Mouse (Mus musculus) gonadal fat pad, adult 2 months (tissue): ENCODE measurements around the gene Cnga4. TPM values are rescaled to one million over a fixed set of nuclear protein-coding genes. Genes with fewer than 3 reads are reported as not detected.
A peak's percentile ranks its signal among the peaks of the same experiment; 100 is the strongest.
"Not testable (repeated sequence)": the region's sequence is repeated elsewhere in the genome, so short reads cannot be mapped to it uniquely, and the experiment has no call there.

ENCODE experiments used
- DNase-seq: peaks from one replicate; pipeline ENCODE4 v3.0.0-alpha.2; 2012; ENCODE audit warnings: low read depth
- polyA plus RNA-seq: library from polyadenylated mRNA; depleted of rRNA; stranded (reverse); fragments of >200 nt; gene quantifications from 2 replicates; pipeline ENCODE4 v1.2.3, GENCODE M21; 2012; rRNA removed

The Cnga4 gene
- polyA plus RNA-seq: 0.55 and 0.91 TPM in 2 replicates

DNA sequence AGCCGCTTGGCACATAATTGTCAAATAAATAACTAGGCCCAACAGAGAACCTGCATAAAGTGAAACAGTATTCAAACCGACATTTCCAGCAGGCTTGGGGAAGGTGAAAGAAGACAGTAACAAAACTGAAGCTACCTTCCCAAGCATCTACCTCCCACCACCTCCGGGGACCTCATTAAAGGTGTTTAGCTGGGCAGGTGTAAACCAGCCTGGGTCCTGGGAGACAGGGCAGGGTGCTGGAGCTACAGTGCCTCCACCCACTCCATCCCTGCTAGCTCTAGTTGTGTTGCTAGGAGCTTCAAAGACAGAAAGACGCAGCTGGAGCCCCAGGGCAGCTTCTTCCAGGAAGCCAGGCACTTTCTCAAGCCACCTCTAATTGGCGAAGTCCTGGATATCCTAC lies at the start of gene Cnga4:
Gene Cnga4 (plus strand): TSS at position 301 of the 400 bp plus-strand sequence.
- DNase-seq: no peak

DNA sequence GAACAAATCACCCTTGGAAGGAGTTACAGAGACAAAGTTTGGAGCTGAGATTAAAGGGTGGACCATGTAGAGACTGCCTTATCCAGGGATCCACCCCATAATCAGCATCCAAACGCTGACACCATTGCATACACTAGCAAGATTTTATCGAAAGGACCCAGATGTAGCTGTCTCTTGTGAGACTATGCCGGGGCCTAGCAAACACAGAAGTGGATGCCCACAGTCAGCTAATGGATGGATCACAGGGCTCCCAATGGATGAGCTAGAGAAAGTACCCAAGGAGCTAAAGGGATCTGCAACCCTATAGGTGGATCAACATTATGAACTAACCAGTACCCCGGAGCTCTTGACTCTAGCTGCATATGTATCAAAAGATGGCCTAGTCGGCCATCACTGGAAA lies 48.3 kb upstream of the Cnga4 start:
- not testable (repeated sequence) for DNase-seq

- DNase-seq: not testable (repeated sequence)
These were observed 47.9 kb upstream of the Cnga4 start for GRCm38 (mm10) chr7:105356487-105356886.

- no peak for DNase-seq
These were observed 42.7 kb upstream of the Cnga4 start for GRCm38 (mm10) chr7:105361713-105362112.

DNA sequence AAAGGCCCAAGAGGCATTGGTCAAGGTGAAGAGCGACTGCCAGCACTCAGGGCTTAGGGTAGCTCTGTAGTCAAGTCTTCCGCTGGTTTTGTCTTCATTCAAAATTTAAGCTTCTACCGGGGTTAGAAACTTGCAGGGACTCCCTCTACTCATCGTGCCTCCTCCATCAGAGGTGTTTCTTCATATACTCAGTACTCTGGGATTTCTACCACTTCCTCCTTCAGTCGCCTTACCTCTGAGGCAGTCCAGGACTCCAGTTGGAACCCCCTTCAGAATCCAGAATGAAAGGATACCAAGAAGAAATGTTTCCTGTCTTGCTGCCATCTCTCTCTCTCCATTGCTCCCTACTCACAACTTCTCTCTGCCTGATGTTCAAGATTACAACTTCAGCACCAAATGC lies 37.1 kb upstream of the Cnga4 start:
- no peak for DNase-seq

DNA sequence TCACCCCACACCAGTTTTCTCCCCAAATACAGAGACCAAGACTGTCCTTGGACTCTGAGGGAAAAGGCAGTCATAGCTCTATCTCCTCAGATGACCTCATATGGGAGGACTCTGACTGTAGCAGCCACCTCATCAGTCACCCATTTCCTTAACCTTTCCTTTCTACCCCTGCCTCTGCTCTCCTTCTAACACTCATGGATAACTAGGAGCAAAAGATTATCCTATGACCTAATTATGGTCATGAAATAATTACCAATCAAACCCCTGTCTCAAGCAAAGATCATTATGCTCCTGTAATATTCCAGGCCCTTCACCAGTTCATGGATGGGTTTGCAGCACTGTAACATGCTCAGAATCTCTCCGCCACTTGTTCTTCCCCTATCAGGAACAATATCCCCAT lies 36.4 kb upstream of the Cnga4 start, which contains the start of gene Olfr692:
Gene Olfr692 (plus strand): TSS at position 301 of the 400 bp plus-strand sequence.
- no peak for DNase-seq

- no peak for DNase-seq
These were observed 35.8 kb upstream of the Cnga4 start for GRCm38 (mm10) chr7:105368521-105368920.

DNA sequence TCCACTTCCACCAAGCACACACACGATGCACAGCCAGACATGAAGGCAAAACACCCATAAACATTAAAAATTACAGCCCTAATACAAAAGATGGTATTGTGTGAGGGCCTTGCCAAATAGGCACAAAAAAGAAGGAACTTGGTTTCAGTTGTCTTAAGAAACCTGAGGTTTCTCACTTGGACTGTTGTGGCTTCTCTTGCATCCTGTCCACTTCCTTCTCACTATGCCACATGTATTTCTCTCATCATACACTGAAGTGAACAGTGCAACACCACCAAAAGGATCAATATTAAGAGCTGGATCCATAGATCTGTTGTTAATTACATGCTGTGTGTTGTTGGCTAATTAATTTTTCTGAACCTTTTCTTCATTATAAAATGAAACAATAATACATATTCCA lies 31.5 kb upstream of the Cnga4 start:
- no peak for DNase-seq

GRCm38 (mm10) chr7:105373509-105373908 lies 30.9 kb upstream of the Cnga4 start:
- no peak for DNase-seq

- no peak for DNase-seq
These were observed 30.4 kb upstream of the Cnga4 start for GRCm38 (mm10) chr7:105373976-105374375.

DNA sequence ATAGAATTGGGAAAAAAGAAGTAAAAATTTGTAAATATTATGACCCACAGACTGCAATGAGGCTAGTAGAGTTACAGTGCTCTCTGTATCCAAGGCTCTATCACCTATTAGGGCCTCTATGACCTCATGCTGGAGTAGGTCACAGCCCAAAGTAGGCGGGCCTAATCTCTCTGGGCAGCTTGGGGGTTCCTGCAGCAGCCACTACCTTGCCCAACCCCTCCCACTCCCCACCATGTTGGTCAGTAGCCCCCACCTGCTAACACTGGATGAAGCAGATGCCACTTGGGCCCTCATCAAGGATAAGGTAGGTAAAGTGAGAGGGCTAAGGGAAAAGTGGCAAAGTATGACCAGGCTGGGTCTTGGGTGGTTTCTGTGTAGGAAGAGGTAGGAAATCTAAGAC lies 29.5 kb upstream of the Cnga4 start, which contains the start of gene Gm5901:
Gene Gm5901 (plus strand): TSS at position 173 of the 400 bp plus-strand sequence.
- no peak for DNase-seq

DNA sequence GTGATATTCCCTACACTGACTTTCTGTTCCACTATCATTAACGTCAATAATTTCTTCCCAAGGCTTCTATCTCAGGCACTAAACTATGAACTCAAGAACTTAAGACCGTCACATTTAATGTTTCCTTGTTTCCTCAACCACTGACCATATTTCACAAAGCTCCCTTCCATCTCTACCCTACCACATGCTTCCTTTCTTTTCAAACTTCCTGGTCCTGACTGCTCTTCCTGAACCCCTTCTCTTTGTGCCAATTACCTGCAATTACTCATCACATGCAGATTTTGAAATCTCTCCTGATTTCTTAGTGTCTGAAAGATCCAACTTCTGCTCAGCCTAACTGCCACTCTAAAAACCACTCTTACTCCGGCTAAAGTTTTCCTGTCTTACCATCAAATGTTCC lies 24.0 kb upstream of the Cnga4 start:
- DNase-seq: no peak

DNA sequence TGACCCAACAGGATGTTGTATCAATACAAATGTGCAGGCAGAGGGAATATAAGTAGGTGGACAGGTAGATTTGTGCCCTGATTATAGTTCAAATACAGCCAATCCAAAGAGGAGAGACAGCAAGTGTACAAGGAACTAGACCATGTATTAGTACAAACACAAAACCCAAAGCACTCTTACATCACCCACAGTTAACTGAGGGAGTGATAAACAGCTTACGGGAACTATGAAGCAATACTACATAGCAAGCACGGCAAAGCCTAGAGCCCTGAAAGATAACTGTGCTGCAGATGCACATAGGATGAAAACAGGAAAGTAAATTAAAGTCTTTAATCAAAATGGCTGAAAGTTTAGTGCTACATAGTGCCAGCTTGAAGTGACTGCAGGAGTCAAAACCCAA lies 16.7 kb upstream of the Cnga4 start:
- DNase-seq: no peak

DNA sequence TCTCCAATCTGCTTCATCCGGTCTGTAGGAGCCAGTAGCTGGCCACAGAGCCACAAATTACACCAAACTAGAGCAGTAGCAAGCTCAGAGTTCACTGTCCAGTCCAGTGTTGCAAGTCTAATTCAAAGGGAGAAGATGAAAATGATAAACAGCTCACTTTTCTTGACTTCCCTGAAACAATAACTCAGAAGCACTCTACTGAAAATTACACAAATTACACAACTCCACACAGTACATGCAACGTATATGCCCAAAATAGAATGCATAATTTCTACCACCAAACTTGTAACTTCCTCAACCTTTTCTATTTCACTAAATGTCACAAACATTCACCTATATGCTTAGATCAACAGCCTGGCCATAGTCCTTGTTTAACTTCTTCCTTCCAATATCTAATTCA lies 14.1 kb upstream of the Cnga4 start:
- no peak for DNase-seq

DNA sequence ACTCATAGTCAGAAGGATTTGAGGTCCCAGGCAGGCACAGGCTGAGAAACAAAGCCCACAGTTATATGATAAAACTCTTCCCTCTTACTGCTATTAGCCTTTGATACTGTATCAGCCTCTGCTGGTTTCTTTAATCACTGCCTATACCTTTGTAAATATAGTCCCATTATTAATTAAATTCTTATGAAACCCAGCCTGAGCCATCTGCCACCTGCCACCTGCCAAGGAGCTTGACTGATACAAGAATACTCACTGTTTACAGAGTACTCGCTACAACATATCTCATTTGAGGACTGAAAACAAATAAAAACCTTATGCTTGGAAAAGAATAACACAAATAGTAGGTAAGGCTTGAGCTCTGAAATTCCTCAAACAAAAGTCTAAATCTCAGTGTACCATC lies 9.8 kb upstream of the Cnga4 start:
- DNase-seq: no peak

- DNase-seq: no peak
These were observed 9.1 kb upstream of the Cnga4 start for GRCm38 (mm10) chr7:105395131-105395820.

GRCm38 (mm10) chr7:105396126-105396525 lies 8.2 kb upstream of the Cnga4 start:
- DNase-seq: no peak

DNA sequence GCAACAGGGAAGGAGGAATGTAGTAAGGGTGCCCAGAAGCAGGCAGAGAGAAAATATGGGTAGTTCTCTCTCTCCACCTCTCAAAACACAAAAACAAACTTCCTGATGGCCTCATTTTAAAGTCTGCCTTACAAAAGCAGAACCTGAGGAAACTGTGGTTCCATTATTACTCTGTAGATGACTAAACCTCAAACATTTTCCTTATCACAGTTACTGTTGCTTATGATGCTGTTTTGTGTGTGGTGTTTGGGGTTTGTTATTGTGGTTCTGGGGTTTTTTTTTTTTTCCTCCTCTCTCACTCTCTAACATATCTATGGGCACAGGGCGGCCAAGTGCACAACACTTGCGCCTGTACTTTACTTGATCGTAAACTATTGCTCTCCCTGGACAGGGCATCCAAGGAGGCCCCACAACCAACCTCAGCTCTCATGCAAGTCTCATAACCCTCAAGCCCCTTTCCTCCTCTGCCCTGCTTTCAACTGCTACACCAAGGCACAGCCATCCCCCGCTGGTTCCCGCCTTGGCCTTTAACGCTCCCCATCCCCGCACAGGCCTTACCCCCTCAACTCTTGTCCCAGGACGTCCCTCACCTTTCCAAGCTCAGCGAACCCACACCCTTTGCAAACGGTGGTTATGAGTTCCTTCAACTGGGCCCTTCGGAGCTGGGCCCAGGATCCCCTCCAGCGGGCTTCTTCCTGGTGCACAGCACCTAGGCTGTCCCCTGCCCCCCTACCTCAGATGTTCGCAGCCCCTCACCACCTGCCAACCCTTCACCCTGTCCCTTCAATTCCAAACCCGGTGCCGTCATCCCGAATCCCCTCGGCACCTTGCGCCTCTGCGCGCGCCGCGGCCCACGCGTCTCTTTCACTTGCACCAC lies 5.1 kb upstream of the Cnga4 start:
- DNase-seq: no peak

DNA sequence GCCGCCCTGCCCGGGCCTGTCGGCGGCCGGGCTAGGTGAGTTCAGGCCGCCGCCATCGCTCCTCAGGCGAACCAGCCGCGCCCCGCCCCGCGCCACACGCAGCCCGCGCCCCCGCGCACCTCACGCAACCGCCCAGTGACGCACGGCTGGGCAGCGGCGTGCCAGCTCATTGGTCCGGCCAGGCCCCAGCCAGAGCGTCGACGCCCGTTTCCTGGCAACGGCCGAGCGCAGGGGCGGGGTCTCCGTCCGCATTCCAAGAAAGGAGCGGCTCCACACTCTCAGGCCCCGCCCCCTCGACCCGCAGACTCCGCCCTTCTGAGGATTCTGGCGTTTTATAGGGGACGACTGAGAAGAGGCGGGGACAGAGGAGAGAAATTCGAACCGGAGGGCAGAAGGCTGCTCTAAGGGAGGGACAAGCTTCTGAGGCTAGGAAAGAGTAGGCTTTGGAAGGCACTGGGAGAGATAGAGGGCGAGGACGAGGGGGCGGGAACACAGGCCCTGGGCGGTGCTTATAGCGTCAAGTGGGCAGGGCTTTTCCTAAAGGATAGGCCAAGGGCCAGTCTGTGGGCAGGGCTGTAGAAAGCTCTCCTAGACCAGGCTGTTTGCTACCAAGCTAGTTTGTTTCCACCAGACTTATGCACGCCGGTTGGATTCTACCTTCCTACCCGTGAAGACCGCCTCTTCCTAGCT lies 4.3 kb upstream of the Cnga4 start, which contains the start of gene Fam160a2:
Gene Fam160a2 (minus strand): TSS at position 120 of the 690 bp plus-strand sequence.
- peak; percentile 88 for DNase-seq

GRCm38 (mm10) chr7:105406322-105406721 lies 2.0 kb downstream of the Cnga4 start:
- DNase-seq: no peak

- DNase-seq: not testable (repeated sequence)
These were observed 7.7 kb downstream of the Cnga4 start for GRCm38 (mm10) chr7:105411874-105412632.
